Mouse (Mus musculus): Measurements from ENCODE around the gene Cxcl17.
"Not testable (repeated sequence)": the region's sequence is repeated elsewhere in the genome, so short reads cannot be mapped to it uniquely, and the experiment has no call there.

Cxcl17 gene

GRCm38 (mm10) chr7:25412833-25413441 is at the start of gene Cxcl17:
Gene Cxcl17 (minus strand): TSS chr7:25412886.
- DNase-seq, result no peak

GRCm38 (mm10) chr7:25462033-25462337 is 49.3 kb upstream of the Cxcl17 start:
- DNase-seq, result not testable (repeated sequence)

- DNase-seq, result not testable (repeated sequence)
These were observed 48.8 kb upstream of the Cxcl17 start for GRCm38 (mm10) chr7:25461336-25462032.

DNA sequence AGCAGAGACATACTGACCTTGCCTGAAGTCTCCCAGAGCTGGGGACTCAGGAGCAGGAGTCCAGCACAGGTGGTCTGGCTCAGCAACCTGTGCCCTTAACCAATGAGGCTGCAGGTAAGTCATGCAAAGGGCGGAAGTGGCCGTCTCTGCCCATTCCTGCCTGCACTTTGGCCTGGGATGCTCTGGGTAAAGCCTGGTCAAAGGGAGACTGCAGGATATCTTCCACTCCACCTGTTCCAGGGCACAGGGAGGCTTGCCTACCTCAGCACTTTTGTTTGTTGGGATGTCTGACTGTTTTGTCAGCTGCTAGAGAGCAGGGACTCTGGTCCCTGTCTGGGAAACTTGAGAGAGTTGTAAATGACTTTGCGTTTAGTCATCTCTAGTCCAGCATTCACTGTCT is 39.4 kb upstream of the Cxcl17 start:
- no peak for DNase-seq

- no peak for DNase-seq
These were observed 37.5 kb upstream of the Cxcl17 start for GRCm38 (mm10) chr7:25449913-25450890.

DNA sequence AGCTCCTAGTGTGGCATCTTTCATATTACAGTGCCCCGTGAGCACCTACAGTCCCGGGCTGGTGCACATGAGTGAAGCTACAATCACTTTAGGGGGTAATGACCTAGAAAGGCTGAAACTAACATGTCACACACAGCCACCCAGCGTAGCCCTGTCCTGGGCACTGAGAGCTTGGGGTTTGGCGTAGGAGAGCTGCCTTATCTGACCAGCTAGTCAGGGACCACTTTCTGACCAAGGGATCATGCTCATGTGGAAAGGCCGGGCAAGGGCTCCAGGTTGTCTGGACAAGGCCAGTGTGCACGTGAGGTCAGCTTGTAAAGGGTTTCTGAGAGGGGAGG is 28.1 kb upstream of the Cxcl17 start:
- DNase-seq, result no peak

- DNase-seq, result no peak
These were observed 27.5 kb upstream of the Cxcl17 start for GRCm38 (mm10) chr7:25439978-25440815.

DNA sequence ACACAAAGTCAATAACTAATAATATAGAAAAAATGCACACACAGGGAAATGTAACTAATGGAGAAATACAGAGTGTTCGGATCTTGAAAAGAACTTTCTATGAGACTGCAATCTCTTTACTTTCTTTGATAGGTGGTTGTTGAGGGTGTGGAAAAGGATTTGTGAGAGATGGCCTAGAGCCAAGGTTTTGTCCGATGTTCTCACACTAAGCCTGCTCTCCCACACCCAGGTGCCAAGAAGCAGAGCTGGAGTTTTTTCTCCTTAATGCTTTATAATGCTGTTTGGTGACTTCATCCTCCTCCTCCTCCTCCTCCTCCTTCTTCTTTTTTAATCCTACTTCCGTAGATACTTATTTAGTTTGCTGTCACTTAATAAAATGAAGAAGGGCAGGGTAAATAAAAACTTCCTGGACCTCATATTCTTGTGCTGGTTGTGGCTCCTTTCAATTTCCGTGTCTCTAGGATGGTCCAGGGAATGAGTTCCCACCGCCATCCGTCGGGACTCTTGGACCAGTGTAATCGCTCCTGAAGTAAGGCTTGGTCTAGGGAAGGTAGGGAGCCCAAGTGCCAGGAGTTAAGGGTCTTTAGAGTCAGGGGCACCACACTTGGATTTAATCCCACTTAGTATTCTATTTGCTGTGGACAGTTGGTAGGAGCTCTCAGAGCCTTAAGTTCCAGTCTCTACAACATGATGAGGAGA is 26.6 kb upstream of the Cxcl17 start:
- no peak for DNase-seq

DNA sequence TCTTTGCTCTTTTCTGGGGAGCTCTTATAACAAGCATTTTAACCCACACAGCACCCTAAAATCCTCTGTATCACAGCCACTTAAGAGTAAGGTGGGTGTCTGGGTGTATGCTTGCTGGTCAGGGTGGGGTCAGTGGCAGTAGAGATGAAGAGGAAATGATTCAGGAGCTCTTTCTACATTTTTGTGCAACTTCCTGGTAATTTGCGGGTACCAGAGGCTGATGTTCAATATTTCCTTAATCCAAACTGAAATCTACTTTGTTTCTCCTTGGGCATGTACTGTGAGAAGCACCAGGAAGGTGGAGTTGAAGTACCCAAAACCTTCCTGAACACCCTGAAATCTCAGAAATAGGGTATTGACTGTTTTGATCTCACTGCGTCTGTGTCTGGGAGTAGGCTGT is 24.0 kb upstream of the Cxcl17 start:
- DNase-seq, result no peak

- DNase-seq, result no peak
These were observed 23.5 kb upstream of the Cxcl17 start for GRCm38 (mm10) chr7:25436226-25436625.

DNA sequence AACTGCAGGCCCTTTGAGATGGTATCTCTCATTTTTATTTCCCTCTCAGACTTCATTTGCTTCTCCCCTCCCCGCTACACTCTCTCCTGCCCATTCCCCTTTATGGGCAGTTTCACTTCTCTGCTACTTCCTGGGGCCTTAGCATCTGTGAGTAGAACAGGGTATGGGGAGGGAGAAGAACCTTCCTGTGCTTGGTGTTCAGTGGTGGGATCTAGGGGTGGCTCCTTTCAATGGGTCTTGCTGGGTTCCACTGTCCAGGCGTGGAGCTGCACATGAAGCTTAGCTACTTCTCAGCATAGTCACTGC is 22.8 kb upstream of the Cxcl17 start:
- no peak for DNase-seq

- no peak for DNase-seq
These were observed 22.2 kb upstream of the Cxcl17 start for GRCm38 (mm10) chr7:25434654-25435545.

DNA sequence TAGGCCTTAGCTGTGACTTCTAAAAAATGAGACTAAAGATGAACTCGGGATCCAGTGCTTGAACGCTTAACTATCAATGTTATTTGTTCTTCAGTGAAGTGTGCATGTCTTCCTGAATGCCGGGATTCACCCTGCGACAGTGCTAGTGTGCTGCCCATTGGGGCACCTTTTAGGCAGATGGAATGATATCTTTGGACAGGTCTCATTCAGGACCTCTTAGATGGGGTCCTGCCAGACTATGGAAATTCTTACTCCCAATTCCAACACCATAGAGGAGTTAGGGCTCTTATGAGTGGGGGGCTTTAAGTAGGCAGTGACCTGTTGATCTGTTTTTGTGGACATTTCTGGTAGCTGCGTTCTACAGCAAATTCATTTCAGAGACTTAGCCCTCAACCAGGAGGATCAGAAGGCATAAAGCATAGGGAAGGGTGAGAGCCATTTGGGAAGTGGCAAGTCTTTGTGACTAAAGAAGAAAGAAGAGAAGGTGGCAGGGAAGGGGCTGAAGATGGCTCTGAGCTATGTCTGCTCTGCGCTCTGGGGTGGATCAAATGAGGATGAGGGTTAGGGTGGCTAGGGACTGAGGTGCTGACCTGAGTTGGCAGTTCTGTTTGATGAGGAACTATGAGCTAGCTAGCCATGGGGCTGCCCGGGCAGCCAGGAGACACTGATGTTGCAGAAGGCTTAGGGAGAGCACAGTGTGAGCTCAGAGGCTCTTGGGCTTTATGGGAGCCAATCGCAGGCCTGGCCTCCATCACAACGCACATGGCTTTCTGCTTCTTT is 21.3 kb upstream of the Cxcl17 start:
- DNase-seq, result no peak

DNA sequence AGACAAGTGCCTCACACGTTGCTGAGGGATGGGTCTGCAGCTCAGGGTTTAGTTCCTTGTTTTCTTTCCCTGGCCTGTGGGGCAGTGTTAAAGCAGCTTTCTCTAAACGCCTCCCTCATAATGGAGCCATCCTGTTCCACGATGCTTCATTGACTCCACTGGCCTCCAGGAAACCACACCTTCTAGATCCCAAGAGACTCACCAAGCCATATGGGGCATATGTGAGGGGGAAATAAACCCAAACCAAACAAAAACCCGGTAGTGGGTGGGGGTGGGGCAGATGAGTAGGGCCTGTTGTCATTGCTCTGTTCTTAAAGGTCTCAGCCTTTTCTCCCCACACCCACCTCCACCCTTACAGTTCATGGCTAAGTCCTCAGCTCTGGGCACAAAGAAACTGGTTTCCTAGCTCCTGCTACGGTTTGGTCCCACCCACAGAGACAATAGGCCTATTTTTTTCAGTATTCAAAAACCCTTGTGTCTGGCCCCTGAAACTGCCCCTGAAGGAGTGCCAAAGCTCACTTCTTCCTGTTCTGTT is 20.4 kb upstream of the Cxcl17 start:
- no peak for DNase-seq

- no peak for DNase-seq
These were observed 19.7 kb upstream of the Cxcl17 start for GRCm38 (mm10) chr7:25432381-25432780.

DNA sequence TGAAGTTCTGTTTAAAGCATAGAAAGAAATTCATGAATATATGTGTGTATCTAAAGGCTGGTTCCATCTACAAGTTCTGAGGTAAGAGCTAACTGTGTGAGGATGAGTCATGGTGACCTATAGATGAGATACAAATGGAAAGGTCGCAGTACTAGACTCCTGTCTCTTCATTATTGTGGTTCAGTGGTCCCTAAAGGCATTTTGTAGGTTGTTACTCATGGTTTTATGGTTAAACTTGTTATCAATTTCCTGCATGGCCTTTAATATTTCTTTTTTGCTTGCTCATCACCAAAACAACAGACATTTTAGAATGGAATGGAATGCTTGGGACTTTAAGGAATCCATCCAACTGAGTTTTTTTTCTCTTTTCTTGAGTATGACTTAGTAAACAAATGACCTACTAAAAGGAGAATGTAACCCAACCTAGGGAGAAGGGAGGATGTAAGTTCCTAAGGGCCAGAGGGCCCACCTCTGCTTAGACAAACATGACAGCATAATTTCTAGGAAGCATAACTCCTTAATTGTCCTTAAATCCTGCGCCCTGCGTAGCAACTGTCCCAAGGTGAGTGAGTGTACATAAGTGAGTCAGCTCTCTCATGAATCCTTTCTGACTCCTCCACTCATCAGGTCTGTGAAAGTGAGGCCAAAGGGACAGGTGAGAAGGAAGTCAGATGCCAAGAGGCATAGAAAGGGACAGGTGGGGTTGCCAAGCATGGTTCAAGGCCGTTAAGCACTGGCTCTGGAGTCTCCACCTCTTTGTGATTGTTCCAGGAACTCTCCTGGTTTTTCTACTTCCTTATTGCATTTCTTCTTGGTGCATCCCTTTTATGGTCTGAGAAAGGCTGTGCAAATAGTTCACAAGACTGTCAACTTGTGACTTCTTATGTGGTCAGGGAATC is 17.4 kb upstream of the Cxcl17 start:
- no peak for DNase-seq

DNA sequence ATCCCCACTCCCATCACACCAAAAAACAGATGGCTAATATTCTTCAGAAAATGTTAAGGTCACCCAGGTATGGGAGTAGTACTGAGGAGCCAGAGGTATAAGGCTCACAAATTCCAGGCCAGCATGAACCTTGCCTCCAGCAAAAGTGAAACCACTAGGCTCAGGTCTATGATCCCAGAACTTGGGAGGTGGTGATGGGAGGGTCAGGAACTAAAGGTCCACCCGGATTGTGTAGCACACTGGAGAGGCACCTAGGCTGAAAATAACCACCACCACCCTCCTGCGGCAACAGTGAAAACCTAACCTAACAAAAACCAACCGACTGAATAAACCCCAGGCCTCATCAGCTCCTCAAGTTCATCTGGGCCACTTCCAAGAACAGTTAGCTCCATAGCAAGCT is 15.6 kb upstream of the Cxcl17 start:
- no peak for DNase-seq

- DNase-seq, result no peak
These were observed 14.5 kb upstream of the Cxcl17 start for GRCm38 (mm10) chr7:25427144-25427543.

DNA sequence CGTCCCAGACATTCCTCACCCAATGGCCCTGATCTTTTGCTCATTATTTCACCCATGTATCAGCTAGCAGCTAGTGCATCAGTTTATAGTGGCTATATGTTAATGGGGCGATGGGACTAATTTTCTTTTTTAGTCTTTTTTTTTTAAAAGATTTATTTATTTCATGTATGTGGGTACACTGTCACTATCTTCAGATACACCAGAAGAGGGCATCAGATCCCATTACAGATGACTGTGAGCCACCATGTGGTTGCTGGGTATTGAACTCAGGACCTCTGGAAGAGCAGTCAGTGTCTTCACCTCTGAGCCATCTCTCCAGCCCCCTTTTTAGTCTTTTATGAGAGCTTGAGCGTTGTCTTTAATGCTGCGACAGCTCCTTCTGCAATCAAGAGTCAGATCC is 13.7 kb upstream of the Cxcl17 start:
- DNase-seq, result not testable (repeated sequence)
